Mouse (Mus musculus) ES-Bruce4 (cell line): ENCODE measurements at regions not wholly inside any gene's neighbourhood (a gene's known extent, or its start where the extent isn't known, plus 50 kb on each side); places are given as distances from the start of the nearest gene placed in this dataset.

Experiments
- CTCF ChIP-seq: IDR thresholded peaks from one replicate; pipeline ENCODE4 v1.8.1; 2011; ENCODE audit warnings: low read depth, low read length
- EP300 ChIP-seq: IDR thresholded peaks from 2 replicates; pipeline ENCODE4 v1.6.1; 2011; ENCODE audit warnings: low read depth, low read length; ENCODE audit not compliant: insufficient read depth

- TF ChIP-seq CTCF = no peak
- no peak for TF ChIP-seq EP300
Observed at GRCm38 (mm10) chr13:71235338-71235737, 393.7 kb upstream of the Adamts16 start.
